Mouse (Mus musculus): ENCODE measurements around the gene Kif2c.

Gene Kif2c
- long read RNA-seq, experiment 1, result 0 reads
- long read RNA-seq, experiment 2, result 0 reads

DNA sequence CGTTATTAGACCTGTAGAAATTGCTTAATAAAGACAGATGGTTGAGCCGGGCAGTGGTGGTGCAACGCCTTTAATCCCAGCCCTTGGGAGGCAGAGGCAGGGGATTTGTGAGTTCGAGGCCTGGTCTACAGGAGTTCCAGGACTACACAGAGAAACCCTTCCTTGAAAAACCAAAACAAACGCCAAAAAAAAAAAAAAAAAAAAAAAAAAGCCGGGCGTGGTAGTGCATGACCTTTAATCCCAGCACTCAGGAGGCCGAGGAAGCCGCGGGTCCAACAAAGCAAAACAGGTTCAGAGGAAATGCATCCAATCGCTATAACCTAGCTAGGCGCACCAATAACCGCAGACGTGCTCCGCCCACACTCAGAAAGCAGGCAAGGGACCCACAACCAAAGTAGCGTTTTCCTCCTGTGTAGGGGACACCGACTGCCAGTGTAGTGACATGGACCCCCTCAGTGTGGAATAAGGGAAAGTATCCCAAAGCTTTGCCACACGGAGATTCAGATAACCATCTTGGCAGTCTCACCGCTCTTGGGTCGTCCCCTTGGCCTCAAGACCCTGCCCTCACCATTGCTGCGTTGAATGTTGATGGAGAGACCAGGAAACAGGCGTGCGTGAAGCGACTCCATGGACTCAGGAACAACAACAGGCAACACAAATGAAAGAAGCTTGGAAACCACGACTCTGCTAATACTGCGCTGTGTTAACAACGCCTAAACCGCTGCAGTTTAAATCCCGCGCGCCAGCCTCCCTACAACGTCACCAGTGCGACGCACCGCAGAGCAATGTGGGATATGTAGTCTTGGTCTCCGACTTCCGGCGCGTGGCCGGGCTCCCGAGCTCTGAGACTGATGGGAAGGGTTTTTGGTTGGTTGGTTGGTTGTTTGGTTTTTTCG, at the start of gene Kif2c:
Kif2c (minus strand) TSS at position 777 of the 896 bp plus-strand sequence.
- intact Hi-C loops (cut with DNase I), result no loop called here

DNA sequence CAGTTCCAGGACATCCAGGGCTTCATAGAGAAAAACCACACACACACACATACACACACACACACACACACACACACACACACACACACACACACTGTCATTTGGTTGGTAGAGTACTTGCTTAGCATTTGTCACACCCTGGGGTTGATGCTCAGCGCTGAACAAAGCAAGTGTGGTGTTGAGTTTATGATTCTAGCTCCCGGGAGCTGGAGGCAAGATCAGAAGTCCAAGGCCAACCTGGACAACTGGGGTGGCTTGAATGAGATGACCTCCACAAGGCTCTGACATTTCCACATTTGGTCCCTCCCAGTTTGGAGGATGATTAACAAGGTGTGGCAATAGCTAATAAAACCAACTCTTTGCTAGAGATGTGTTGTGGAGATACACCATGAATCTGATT, 48.8 kb upstream of the Kif2c start:
- intact Hi-C loops (cut with DNase I), result loop anchor here (5.0 kb wide), 1 partner anchor 36 kb away; no protein-coding TSS in a partner anchor

DNA sequence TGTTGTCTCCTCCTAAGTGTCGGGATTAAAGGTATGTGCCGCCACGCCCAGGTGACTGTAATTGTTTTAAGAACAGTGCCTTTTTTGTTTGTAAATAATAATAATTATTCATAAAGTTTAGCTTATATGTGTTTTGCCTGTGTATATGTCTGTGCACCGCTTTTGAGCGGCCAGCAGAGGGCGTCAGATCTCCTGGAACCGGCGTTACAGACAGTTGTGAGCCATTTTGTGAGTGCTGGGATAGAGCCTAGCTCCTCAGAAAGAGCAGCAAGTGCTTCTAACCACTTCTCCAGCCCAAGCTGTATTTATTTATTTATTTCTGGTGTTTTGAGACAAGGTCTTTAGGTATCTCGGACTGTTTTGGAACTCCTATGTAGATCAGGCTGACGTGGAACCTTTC, 47.9 kb upstream of the Kif2c start:
- intact Hi-C loops (cut with DNase I), result loop anchor here (5.0 kb wide), 1 partner anchor 37 kb away; no protein-coding TSS in a partner anchor

DNA sequence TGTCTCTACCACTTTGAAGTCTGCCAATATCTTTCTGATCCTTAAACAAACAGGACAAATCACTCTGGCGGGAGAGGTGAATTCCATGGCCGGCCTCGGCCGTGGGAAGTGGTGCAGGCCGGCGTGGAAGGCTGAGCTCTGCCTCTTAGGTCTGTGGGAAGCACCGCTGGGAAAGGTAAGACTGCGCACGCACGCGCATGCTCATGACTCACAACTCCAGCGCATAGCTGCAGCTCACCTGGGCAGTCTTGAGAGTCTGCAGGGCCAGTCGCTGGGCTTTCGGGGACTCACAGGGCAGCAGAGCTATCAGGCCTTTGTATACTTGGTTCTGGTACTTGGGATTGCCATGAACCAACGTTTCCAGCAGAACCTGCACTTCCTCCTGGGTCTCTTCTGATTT, 47.2 kb upstream of the Kif2c start:
- intact Hi-C loops (cut with DNase I), result no loop called here

DNA sequence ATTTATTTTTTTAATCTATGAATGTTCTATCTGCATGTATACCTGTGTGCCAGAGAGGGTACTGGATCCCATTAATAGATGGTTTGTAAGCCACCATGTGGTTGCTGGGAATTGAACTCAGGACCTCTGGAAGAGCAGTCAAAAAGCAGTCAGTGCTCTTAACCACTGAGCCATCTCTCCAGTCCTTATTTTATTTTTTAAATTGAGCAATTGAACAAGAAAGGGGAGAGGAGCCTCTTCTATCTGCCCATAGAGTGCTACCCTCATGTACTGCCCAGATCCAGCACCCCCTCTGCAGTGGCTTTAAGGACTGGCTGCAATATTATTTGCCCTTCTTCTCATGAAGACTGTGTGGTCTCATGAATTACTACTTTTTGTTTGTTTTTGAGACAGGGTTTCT, 42.8 kb upstream of the Kif2c start:
- intact Hi-C loops (cut with DNase I), result no loop called here

DNA sequence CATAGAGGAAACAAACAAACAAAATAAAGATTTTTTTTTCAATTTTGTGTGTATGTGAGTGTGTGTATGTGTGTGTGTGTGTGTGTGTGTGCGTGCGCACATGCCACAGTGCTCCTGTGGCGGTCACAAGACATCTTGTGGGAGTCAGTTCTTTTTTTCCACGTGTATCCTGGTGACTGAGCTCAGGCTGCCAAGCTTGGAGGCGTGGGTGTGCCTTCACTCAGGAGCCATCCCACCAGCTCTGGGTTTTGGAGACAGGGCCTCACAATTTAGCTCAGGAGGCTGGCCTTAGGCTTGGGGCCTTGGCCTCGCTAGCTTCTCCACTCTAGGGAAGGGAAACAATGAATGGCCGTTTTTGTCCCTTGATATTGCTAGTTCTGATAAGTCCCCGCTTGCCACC, 41.7 kb upstream of the Kif2c start:
- intact Hi-C loops (cut with DNase I), result no loop called here

DNA sequence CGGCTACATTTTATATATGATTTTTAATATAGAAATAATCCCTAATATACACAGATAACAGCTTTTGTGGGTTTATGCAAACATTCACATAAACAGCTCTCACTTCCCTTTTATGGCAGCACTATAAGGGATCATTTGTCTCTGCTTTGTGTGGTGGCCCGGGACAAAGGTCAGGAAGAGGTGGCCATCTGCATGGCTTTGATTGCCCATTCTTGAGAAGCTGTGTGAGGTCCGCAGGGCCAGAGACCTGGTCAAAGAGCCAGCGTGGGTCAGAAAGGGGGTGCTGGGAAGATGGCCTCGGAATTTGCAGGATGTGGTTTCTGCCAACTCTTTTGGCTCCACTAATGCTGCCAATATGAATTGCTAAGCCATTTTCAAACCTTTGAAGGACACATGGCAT, 40.6 kb upstream of the Kif2c start:
- intact Hi-C loops (cut with DNase I), result no loop called here

DNA sequence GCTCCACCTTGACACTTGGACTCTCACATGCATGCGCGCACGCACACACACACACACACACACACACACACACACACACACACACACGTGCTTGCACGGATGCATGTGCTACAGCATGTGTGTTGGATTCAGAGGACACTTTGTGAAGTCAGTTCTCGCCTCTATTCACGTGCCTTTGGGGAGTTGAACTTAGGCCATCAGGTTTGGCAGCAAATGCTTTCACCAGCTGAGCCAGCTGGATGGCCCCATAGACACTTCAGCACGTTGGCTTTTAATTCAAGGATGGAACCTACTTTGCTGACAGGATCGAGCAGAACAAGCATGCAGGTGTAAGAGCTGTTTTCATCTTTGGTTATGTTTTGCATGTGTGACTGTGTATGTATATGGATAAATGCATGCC, 39.4 kb upstream of the Kif2c start:
- intact Hi-C loops (cut with DNase I), result no loop called here

DNA sequence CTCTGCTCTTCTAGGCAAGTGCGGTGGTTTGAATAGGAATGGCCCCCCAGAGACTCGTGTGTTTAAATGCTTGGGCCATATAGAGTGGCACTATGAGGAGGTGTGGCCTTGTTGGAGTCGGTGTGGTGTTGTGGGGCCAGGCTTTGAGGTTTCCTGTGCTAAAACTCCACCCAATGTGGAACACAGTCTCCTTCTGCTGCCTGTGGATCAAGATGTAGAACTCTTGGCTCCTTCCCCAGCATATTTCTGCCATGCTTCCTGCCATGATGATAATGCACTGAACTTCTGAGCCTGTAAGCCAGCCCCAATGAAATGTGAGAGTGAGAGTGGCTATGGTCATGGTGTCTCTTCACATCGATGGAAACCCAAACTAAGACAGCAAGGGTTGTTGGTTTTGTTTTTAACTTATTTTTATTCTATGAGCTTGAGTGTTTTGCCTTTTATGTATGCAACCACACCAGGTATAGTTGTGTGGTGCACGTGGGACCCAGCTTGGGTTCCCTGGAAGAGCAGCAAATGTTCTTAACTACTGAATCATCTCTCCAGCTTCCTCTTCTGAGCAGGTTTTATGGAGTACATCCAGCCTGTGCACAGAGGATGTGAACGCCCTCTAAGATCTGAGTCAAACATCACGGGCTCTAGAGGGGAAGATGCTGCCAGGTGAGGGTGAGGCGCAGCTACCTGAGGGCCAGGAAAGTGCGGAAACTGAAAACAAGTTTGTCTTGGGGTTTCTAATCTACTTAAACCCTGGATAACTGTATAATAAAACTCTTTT, 38.5 kb upstream of the Kif2c start:
- intact Hi-C loops (cut with DNase I), result no loop called here

DNA sequence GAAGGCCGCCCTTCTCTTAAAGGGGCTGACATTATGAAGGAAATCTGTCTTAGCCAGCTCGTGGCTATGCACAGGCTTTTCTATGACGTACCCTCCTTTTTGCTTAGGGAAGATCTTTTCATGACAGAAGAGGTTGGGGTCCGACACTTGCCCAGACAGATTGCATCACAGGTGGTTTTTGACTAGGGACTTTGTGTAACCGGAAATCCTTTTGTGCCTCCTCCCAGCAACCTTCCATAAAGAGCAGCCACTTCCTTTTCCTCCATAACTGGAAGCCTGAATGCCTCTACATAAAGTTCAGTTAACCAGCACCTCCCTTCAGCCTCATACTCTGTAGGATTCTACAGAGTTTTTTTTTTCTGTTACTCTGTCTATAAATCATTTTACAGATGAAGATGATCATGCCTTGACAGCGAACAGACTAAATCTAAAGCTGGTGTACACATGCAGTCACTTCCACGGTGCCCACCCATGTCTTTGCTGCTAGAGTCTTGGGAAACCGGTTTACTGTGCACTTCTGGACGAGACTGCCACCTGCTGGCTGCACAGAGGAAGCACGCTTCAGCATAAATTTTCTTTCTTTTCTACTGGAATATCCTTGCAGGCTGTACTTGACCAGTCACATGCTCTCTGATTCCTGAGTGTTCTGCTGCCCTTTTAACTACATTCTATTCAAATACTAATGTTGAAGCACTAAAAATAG, 36.2 kb upstream of the Kif2c start:
- intact Hi-C loops (cut with DNase I), result no loop called here

DNA sequence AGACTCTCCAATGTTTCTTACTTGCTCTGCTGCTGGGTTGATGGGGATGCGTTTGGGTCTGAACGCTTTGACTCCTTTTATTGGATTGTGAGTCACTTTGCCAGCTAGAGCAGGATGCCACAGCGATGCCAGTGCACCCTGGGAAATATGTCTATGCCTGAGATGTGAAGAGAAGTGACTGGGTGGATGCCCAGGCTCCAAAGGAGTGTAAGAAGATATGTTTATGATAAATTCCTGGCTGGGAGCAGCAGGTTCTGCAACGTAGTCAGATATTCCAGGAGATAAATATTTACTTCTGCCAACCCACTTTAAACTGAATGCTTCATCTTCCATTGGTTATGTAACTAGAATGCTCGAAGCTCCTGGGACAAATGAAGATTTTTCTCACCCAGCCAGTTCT, 34.6 kb upstream of the Kif2c start:
- intact Hi-C loops (cut with DNase I), result no loop called here

DNA sequence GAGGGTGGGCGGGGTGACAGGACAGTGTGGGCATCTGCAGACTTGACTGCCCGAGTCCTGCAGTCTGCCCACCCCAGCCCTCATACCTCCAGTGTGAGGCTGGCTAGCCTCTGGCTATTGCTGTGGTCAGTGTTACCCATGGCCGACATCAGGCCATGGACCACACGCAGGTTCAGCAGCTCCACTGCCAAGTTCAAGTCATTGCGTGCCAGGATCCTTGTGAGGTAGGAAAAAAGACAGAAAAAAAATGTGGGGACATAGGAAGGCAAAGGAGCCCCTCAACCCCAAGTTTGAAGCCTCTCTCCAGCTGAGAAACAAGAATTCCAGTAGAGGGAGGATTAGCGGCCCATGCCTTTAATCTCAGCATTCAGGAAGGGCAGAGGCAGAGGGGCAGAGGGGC, 31.8 kb upstream of the Kif2c start:
- intact Hi-C loops (cut with DNase I), result no loop called here

DNA sequence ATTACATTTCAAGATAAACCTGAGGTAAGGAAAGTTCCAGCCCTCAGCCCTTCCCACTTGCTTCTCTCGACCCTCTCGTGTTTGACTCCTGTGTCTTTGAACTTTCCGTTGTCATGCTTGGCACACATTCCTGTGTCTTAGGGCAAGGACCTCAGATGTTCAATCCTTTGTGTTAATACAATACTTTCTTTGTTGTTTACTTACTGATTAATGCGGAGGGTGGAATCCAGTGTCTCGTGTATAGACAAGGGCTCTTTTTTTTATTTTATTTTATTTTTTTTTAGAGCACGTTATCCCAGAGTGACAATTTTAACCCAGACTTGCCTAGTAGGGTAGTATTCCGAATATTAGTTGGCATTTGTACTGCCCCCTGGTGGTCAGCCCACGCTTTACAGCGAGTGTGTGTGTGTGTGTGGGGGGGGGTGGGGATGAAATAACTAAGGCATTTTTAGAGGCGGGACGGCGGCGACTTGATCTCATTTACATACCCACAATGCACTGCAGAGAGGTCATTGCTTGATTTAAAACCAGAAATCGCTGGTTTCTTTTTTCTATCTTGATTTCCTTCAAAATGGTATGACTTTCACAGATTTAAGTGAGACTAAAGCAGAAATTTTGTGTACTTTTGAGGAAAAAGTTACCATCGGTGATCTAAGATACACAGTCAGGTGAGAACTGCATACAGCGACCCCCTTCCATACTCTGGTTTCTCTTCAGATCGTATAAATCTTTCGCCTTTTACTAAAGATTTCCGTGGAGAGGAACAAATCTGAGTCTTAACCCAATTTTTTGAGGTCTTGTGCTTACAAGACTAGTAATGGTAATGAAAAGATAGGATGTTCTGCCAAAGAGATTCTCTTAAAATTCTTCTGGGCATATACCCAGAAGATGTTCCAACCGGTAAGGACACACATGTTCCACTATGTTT, 28.0 kb upstream of the Kif2c start:
- intact Hi-C loops (cut with DNase I), result no loop called here

DNA sequence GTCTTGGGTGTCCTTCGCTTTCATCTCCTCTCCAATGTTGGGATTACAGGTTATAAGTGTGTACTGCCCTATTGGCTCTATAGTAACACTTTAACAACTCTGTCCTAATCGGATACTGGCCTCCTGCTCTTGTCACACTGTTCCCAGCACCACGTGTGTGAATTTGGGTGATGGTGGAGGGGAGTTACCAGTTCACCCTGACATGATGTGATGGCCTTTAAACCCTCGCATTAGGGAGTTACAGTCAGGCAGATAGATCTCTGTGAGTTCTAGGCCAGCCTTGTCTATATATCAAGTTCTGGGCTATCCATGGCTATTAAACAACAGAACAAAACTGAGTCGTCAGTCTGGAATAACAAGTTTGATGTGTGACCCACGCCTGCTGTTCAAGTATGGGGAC, 27.2 kb upstream of the Kif2c start:
- intact Hi-C loops (cut with DNase I), result no loop called here

DNA sequence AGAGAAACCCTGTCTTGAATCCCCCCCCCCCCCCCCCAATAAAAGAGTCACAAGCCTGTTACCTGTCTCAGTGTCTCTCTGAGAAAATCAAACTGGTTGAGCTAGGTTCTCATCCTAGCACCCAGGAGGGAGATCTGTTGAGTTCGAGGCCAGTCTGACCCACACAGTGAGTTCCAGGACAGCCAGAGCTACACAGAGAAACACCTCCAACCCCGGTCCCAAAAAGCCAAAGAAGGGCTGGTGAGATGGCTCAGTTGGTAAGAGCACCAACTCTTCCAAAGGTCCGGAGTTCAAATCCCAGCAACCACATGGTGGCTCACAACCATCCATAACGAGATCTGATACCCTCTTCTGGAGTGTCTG, 20.5 kb upstream of the Kif2c start:
- intact Hi-C loops (cut with DNase I), result no loop called here

DNA sequence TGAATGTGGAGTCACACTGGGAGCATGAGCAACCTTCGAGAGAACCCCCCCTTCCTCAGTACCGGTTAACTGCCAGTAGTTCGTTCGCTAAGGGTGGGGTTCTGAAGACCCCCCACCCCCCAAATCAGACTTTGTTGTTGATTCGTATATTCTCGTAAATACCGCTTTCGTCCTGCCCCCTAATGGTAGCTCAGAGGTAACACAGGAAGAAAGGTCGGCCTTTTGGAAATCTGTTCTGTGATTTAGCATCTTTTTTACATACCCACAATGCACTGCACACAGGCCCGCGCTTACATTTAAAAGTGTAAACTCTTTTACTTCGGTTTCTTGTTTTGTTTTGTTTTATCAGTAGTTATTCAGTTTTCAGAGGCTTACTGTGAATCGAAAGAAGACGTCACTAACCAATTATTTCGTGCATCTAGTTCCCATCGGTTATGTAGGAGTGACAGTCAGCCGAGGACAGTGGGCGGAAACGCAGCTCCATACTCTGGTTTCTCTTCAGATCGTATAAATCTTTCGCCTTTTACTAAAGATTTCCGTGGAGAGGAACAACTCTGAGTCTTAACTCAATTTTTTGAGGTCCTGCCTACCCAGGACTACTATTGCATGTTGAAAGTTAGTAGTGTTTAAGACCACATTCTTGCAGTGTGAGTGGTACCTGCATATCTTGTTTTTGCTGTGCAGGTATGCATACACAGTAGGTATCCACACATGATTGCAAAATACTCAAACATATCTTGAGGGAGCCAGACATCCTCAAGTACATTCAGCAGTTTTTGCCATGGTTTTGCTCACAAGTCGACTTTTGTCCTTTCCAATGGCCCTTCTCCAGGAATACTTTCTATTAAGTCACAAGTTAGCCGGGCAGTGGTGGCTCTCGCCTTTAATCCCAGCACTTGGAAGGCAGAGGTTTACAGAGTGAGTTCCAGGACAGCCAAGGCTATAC, 19.9 kb upstream of the Kif2c start:
- intact Hi-C loops (cut with DNase I), result no loop called here

DNA sequence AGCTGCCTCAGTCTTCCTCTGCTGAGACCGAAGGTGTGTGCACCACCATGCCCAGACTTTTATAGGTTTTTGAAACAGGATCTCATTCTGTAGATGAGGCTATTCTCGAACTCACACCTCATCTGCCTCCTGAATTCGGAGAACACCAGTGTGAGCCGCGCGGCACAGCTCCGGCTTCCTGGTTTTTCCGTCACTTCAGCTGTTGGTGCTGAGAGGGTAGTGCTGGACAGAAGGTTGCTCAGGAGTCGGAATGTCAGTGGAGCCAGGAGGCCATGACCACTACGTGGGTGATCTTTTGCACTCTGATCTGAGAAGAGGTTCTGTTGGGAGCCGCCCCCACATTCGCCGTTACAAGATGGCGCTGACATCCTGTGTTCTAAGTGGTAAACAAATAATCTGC, 9.4 kb upstream of the Kif2c start:
- intact Hi-C loops (cut with DNase I), result no loop called here

DNA sequence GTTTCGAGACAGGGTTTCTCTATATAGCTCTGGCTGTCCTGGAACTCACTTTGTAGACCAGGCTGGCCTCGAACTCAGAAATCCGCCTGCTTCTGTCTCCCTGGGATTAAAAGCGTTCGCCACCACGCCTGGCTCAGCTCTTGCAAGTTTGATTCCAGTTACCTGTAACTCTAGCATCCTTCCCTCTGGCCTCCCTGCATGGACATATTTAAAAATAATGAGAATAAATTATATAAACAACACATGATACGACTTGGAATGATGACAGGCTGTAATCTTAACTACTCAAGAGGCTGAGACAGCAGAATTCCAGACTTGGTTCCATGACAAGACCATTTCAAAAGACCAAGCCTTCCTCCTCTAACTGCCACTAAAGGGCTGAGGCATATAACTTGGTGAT, 8.2 kb upstream of the Kif2c start:
- intact Hi-C loops (cut with DNase I), result no loop called here

DNA sequence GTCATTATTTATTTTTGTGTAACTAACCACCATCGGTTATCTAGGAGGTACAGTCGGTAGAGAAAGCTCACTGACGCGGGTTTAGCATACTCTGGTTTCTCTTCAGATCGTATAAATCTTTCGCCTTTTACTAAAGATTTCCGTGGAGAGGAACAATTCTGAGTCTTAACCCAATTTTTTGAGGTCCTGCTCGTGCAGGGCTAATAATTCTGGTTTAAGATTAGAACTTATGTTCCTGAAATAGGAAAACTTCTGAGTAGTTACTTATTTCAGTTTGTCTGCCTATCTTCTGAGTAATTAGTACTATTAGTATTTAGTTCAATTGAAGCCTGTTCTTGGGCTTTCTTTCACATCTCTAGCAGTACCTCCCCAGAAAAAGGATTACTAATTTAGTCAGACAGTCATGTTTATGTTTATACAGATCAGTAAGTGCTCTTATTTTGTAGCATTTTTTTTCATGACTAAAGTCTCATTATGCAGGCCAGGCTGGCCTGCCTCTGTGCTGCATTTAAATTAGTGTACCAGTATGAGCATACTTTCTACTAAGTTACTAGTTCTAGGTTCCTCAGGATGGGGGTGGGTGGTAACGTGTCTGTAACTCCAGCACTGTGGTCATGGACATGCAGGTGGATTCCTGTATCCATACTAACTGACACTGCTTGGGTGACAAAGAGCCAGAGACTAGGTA, 7.6 kb upstream of the Kif2c start:
- intact Hi-C loops (cut with DNase I), result no loop called here

All from adrenal gland (tissue).